Mouse (Mus musculus) macrophage (primary cell): ENCODE results near the gene Gm6812. TPM values are rescaled to one million over a fixed set of nuclear protein-coding genes. Genes with fewer than 3 reads are reported as not detected.
"Not testable (repeated sequence)": the region's sequence is repeated elsewhere in the genome, so short reads cannot be mapped to it uniquely, and the experiment has no call there.

Experiments
- H3K27ac ChIP-seq: fragments of 350-480 bp; formaldehyde crosslinking; 2 replicates; pipeline ENCODE4 v1.9.0; 2021
- H3K36me3 ChIP-seq: fragments of 350-480 bp; formaldehyde crosslinking; 2 replicates; pipeline ENCODE4 v1.9.0; 2021; ENCODE audit errors: inconsistent target
- H3K4me3 ChIP-seq: fragments of 350-480 bp; formaldehyde crosslinking; 2 replicates; pipeline ENCODE4 v1.9.0; 2021; ENCODE audit errors: inconsistent target
- H3K79me2 ChIP-seq: fragments of 350-480 bp; formaldehyde crosslinking; 2 replicates; pipeline ENCODE4 v1.9.0; 2021; ENCODE audit errors: inconsistent target
- WGBS: methylation state at CpG from one replicate; pipeline ENCODE4 v1.1.7; 2026; ENCODE audit warnings: inconsistent platforms; ENCODE audit not compliant: missing documents; 5-methylcytosine and 5-hydroxymethylcytosine counted together
- polyA plus RNA-seq: library from polyadenylated mRNA; stranded (reverse); fragments of 250-400 nt; gene quantifications from 3 replicates; pipeline ENCODE4 v1.2.4, GENCODE M21; 2018; ENCODE audit warnings: inconsistent platforms
- total RNA-seq, 78 experiments: library from RNA; depleted of rRNA; stranded (reverse); fragments of 250-400 nt; gene quantifications; 1 replicate in 9 of 78; 2 replicates in 24 of 78; 3 replicates in 43 of 78; 4 replicates in 2 of 78; pipeline ENCODE4 v1.2.4; 2018; ENCODE audit warnings: inconsistent platforms in 56 of 78

The Gm6812 gene
- not detected for total RNA-seq (2018; cell fraction: chromatin; rRNA removed)
- not detected for total RNA-seq (2018; cell fraction: cytosol; rRNA removed)
- not detected for total RNA-seq (2018; cell fraction: nucleus; rRNA removed)
- not detected in 3 replicates for polyA plus RNA-seq

GRCm38 (mm10) chrX:68892953-68893352, at the start of gene Gm6812:
Gm6812 (minus strand) TSS chrX:68893053.
- H3K36me3 ChIP-seq, H3K4me3 ChIP-seq, H3K27ac ChIP-seq, H3K79me2 ChIP-seq: not testable (repeated sequence)
- WGBS = no CpG with 5 or more reads among the region's 5 CpGs

DNA sequence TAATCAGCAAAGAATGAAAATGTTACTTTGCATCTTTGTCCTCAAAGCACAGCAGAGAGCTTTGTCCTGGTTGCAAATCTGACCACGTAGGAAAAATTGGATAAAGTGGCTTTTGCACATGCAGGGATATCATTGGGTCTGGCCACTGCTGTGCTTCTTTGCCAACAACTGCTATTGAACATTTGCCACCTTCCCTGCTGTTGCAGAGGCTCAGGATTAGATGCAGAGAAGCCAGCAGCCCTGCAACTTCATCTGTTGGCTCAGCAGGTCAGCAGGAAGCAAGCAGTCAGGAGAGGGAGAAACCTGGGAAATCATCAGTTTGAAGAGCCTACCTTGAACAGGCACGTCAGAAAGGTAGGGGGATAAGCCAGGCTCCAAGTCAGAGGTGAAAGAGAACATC, 27.7 kb downstream of the Gm6812 start:
- no peak overlapping the region for H3K4me3 ChIP-seq
- H3K27ac ChIP-seq = no peak overlapping the region
- H3K79me2 ChIP-seq = no peaks in the 10 kb centered on the region
- 50% methylated on average over 2 of the region's 2 CpGs for WGBS
- no peaks in the 10 kb centered on the region for H3K36me3 ChIP-seq

Other genes starting within 250 kb of the Gm6812 start
- gene Fmr1, start 214.5 kb downstream of the Gm6812 start, polyA plus RNA-seq = 23.6 to 26.6 TPM (median 25.1 TPM) in 3 replicates
- 0.32 to 0.49 TPM in 2 of 3 replicates, not detected in the other for gene Fmr1nb, start 131.2 kb downstream of the Gm6812 start, polyA plus RNA-seq
- 0.32 to 1.1 TPM (median 0.80 TPM) in 3 replicates for gene Gm14698, start 72.0 kb downstream of the Gm6812 start, polyA plus RNA-seq